Comparison of ENCODE assay signal across 28 mouse cellular contexts in the genomic region with DNA sequence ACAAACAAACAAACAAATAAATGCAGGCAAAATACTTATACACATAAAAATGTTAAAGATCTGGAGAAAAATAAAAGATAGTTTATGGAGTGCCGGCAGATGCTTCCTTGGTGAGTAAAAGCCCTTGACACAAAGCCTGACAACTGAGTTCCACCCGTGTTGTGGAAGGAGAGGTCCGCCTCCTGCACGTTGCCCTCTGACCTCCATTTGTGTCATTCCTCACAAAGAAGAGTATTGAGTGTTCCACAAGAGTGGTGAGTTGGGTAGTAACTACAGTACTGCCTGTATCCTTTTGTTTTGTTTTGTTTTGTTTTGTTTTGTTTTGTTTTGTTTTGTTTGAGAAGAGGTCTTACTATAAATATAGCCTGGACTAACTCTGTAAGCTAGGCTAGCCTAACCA. TPM values are rescaled to one million over a fixed set of nuclear protein-coding genes. Genes with fewer than 3 reads are reported as not detected.
DNase-seq lines count a peak whose midpoint lies in the region; ATAC-seq and TF ChIP-seq lines count a peak whose summit lies in the region.
"Had no signal": no experiment of that assay in that cellular context is flagged by ENCODE, and none has a peak within 500 bp of the region (broad histone marks: within the 10 kb centered on the region; RNA-seq: fewer than 3 reads in every experiment).

No protein-coding gene starts in this region.

- no peaks in the 10 kb centered on the region for H3K9me3 ChIP-seq in megakaryocyte, embryonic 14.5 days
- no peaks in the 10 kb centered on the region for H3K9me3 ChIP-seq in embryonic facial prominence, embryonic 14.5 days (ENCODE audit: control insufficient read depth, low read length)
- H3K9me3 ChIP-seq in liver, embryonic 12.5 days (replicated peaks): no peaks in the 10 kb centered on the region
- no peaks in the 10 kb centered on the region for H3K9me3 ChIP-seq in lung, postnatal 0 days (ENCODE audit: low read length)
- no peaks in the 10 kb centered on the region for H3K9me3 ChIP-seq in forebrain, embryonic 14.5 days (replicated peaks; ENCODE audit: control insufficient read depth, low read length)
- H3K9me3 ChIP-seq: forebrain, embryonic 10.5 days; heart, embryonic 12.5 days; hindbrain, embryonic 10.5 days; intestine, embryonic 15.5 days; lung, embryonic 15.5 days; midbrain, embryonic 12.5 days; neural tube, embryonic 12.5 days had no signal

- peak overlapping the region; percentile 99 for H3K4me3 ChIP-seq in megakaryocyte, embryonic 14.5 days (replicated peaks)
- H3K4me3 ChIP-seq in embryonic facial prominence, embryonic 14.5 days (ENCODE audit: low read depth, low read length): 0 out of 2 replicates have a peak overlapping the region, but pooled peaks have one; percentile 97
- peak overlapping the region; percentile 97; the same call in 1 of the 2 replicates for H3K4me3 ChIP-seq in liver, embryonic 12.5 days
- H3K4me3 ChIP-seq in myocyte: peak overlapping the region; percentile 100
- no peak overlapping the region for H3K4me3 ChIP-seq in lung, postnatal 0 days (ENCODE audit: low read depth, low read length)
- no peak overlapping the region for H3K4me3 ChIP-seq in forebrain, embryonic 14.5 days (ENCODE audit: low read depth, low read length)
- H3K4me3 ChIP-seq: forebrain, embryonic 10.5 days; heart, embryonic 12.5 days; hindbrain, embryonic 10.5 days; intestine, embryonic 15.5 days; lung, embryonic 15.5 days; midbrain, embryonic 12.5 days; neural tube, embryonic 12.5 days had no signal

- peaks cover 71% of the 10 kb centered on the region for H3K36me3 ChIP-seq in megakaryocyte, embryonic 14.5 days (replicated peaks; ENCODE audit: low read length)
- H3K36me3 ChIP-seq in embryonic facial prominence, embryonic 14.5 days (ENCODE audit: control insufficient read depth, insufficient read depth, low read length): peaks cover 34% of the 10 kb centered on the region
- H3K36me3 ChIP-seq in liver, embryonic 12.5 days: peaks cover 57% of the 10 kb centered on the region
- peaks cover 25% of the 10 kb centered on the region for H3K36me3 ChIP-seq in myocyte (ENCODE audit: control insufficient read depth, insufficient read depth)
- H3K36me3 ChIP-seq in lung, postnatal 0 days (ENCODE audit: insufficient read depth, low read length): no peaks in the 10 kb centered on the region
- H3K36me3 ChIP-seq in forebrain, embryonic 14.5 days (ENCODE audit: control insufficient read depth, insufficient read depth, low read length): no peaks in the 10 kb centered on the region
- H3K36me3 ChIP-seq: forebrain, embryonic 10.5 days; hindbrain, embryonic 10.5 days; intestine, embryonic 15.5 days; midbrain, embryonic 12.5 days; neural tube, embryonic 12.5 days had no signal

- peaks cover 92% of the 10 kb centered on the region for H3K4me1 ChIP-seq in megakaryocyte, embryonic 14.5 days
- peaks cover 45% of the 10 kb centered on the region for H3K4me1 ChIP-seq in embryonic facial prominence, embryonic 14.5 days (ENCODE audit: control insufficient read depth, insufficient read depth, low read length)
- H3K4me1 ChIP-seq in liver, embryonic 12.5 days: peaks cover 92% of the 10 kb centered on the region
- peaks cover 25% of the 10 kb centered on the region for H3K4me1 ChIP-seq in lung, postnatal 0 days (ENCODE audit: insufficient read depth, low read depth, low read length)
- H3K4me1 ChIP-seq in forebrain, embryonic 14.5 days (ENCODE audit: control insufficient read depth, insufficient read depth, low read length): peaks cover 2% of the 10 kb centered on the region; the same call in 1 of the 2 replicates

- peak; percentile 43 for TF ChIP-seq POLR2A in myocyte (IDR thresholded peaks at IDR 0.05; ENCODE audit: insufficient read length, low read depth)

- H3ac ChIP-seq in myocyte (ENCODE audit: control insufficient read depth, insufficient read length): no peak overlapping the region

- H3K27ac ChIP-seq in embryonic facial prominence, embryonic 14.5 days (replicated peaks; ENCODE audit: low read depth, low read length): no peak overlapping the region
- H3K27ac ChIP-seq in liver, embryonic 12.5 days: peak overlapping the region; percentile 95
- H3K27ac ChIP-seq in lung, postnatal 0 days (ENCODE audit: low read length): no peak overlapping the region
- no peak overlapping the region for H3K27ac ChIP-seq in forebrain, embryonic 14.5 days (ENCODE audit: low read depth, low read length)
- H3K27ac ChIP-seq: forebrain, embryonic 10.5 days; hindbrain, embryonic 10.5 days; intestine, embryonic 15.5 days; lung, embryonic 15.5 days; midbrain, embryonic 12.5 days; neural tube, embryonic 12.5 days; stomach, postnatal 0 days had no signal

- H3K79me2 ChIP-seq in myocyte (ENCODE audit: control insufficient read depth, insufficient read depth): peaks cover 81% of the 10 kb centered on the region

- H3K27me3 ChIP-seq in megakaryocyte, embryonic 14.5 days (replicated peaks): no peaks in the 10 kb centered on the region
- no peaks in the 10 kb centered on the region for H3K27me3 ChIP-seq in embryonic facial prominence, embryonic 14.5 days (replicated peaks; ENCODE audit: control insufficient read depth, insufficient read depth, low read length)
- H3K27me3 ChIP-seq in liver, embryonic 12.5 days (replicated peaks): no peaks in the 10 kb centered on the region
- H3K27me3 ChIP-seq in myocyte (ENCODE audit: control insufficient read depth, insufficient read depth, insufficient read length): no peaks in the 10 kb centered on the region
- no peaks in the 10 kb centered on the region for H3K27me3 ChIP-seq in lung, postnatal 0 days (replicated peaks; ENCODE audit: insufficient read depth, low read length)
- no peaks in the 10 kb centered on the region for H3K27me3 ChIP-seq in forebrain, embryonic 14.5 days (replicated peaks; ENCODE audit: control insufficient read depth, insufficient read depth, low read length)
- H3K27me3 ChIP-seq: heart, embryonic 12.5 days; intestine, embryonic 15.5 days; lung, embryonic 15.5 days had no signal

- no peak overlapping the region for H3K9ac ChIP-seq in embryonic facial prominence, embryonic 14.5 days (ENCODE audit: low read depth, low read length)
- H3K9ac ChIP-seq in liver, embryonic 12.5 days: peak overlapping the region; percentile 98
- H3K9ac ChIP-seq in lung, postnatal 0 days (replicated peaks; ENCODE audit: low read depth): no peak overlapping the region
- no peak overlapping the region for H3K9ac ChIP-seq in forebrain, embryonic 14.5 days (ENCODE audit: low read length)
- H3K9ac ChIP-seq: heart, embryonic 12.5 days; intestine, embryonic 15.5 days; lung, embryonic 15.5 days; midbrain, embryonic 12.5 days; neural tube, embryonic 12.5 days had no signal

- TF ChIP-seq CTCF in lung, postnatal 0 days (IDR thresholded peaks at IDR 0.05): no peak

- WGBS in embryonic facial prominence, embryonic 14.5 days: 73% methylated on average over 4 of the region's 4 CpGs
- 81% methylated on average over 4 of the region's 4 CpGs for WGBS in liver, embryonic 12.5 days (ENCODE audit: insufficient replicate concordance)
- 69% methylated on average over 4 of the region's 4 CpGs for WGBS in lung, postnatal 0 days
- WGBS in forebrain, embryonic 14.5 days: 76% methylated on average over 4 of the region's 4 CpGs

- no peak for TF ChIP-seq EP300 in lung, postnatal 0 days (IDR thresholded peaks at IDR 0.05)

- DNase-seq in embryonic facial prominence, embryonic 14.5 days (ENCODE audit: low spot score): no peak
- no peak for DNase-seq in lung, postnatal 0 days (ENCODE audit: low spot score)
- no peak for DNase-seq in forebrain, embryonic 14.5 days (ENCODE audit: low spot score)
- DNase-seq: adrenal gland, postnatal 25 days; cerebellum, postnatal 10 days; heart, postnatal 10 days; kidney, adult 9 months; kidney, postnatal 14 days; lung, postnatal 4 days; right cerebral cortex, postnatal 14 days; thymus, adult 2 months had no signal

- H3K4me2 ChIP-seq in embryonic facial prominence, embryonic 14.5 days (ENCODE audit: low read depth, low read length): peak overlapping the region; percentile 84; the same call in 1 of the 2 replicates
- H3K4me2 ChIP-seq in liver, embryonic 12.5 days: peak overlapping the region; percentile 89
- peak overlapping the region; percentile 96 for H3K4me2 ChIP-seq in myocyte (ENCODE audit: low read depth)
- no peak overlapping the region for H3K4me2 ChIP-seq in lung, postnatal 0 days (replicated peaks; ENCODE audit: low read depth, low read length)
- no peak overlapping the region for H3K4me2 ChIP-seq in forebrain, embryonic 14.5 days (ENCODE audit: low read length)
- H3K4me2 ChIP-seq: lung, embryonic 15.5 days; midbrain, embryonic 12.5 days; neural tube, embryonic 12.5 days had no signal

- no peak for ATAC-seq in megakaryocyte, adult 5-6 weeks (ENCODE audit: poor library complexity, severe bottlenecking)
- no peak for ATAC-seq in embryonic facial prominence, embryonic 14.5 days (ENCODE audit: low read depth)
- no peak for ATAC-seq in liver, embryonic 12.5 days
- no peak for ATAC-seq in lung, postnatal 0 days
- ATAC-seq in forebrain, embryonic 14.5 days: no peak
- ATAC-seq: hindbrain, embryonic 16.5 days; intestine, embryonic 15.5 days had no signal

RNA-seq across cellular contexts. Expression of a gene that starts 10.2 kb away (rescaled TPM):
- 607 and 1,158 TPM in 2 replicates for polyA plus RNA-seq in megakaryocyte, embryonic 14.5 days (2012; ENCODE audit: insufficient read depth, low replicate concordance)
- 1.5 and 1.9 TPM in 2 replicates for total RNA-seq in megakaryocyte, adult 5-6 weeks (2015)
- 2.5 and 4.5 TPM in 2 replicates for total RNA-seq in megakaryocyte, adult 5-6 weeks (2017)
- 426 and 482 TPM in 2 replicates for polyA plus RNA-seq in embryonic facial prominence, embryonic 14.5 days (2014; fragmentation: Nextera tagmentation; extraction: Ambion mirVana)
- 189 TPM in 2 replicates for polyA plus RNA-seq in liver, embryonic 12.5 days (2016; fragmentation: Nextera tagmentation; extraction: Ambion mirVana)
- polyA plus RNA-seq in myocyte (2012; fragmentation: generic; extraction: Trizol): 954 TPM
- 185 and 216 TPM in 2 replicates for polyA plus RNA-seq in lung, postnatal 0 days (2015; fragmentation: Nextera tagmentation; extraction: Ambion mirVana)
- 18.0 and 28.5 TPM in 2 replicates for polyA plus RNA-seq in forebrain, embryonic 14.5 days (2014; fragmentation: Nextera tagmentation; extraction: Ambion mirVana)

RNA-seq across cellular contexts. Expression of a gene that starts 32.6 kb away (rescaled TPM):
- polyA plus RNA-seq in megakaryocyte, embryonic 14.5 days (2012; ENCODE audit: insufficient read depth, low replicate concordance): 0.83 and 1.6 TPM in 2 replicates
- 0.04 and 0.05 TPM in 2 replicates for total RNA-seq in megakaryocyte, adult 5-6 weeks (2015)
- total RNA-seq in megakaryocyte, adult 5-6 weeks (2017): 0.04 and 0.18 TPM in 2 replicates
- 21.5 and 24.7 TPM in 2 replicates for polyA plus RNA-seq in embryonic facial prominence, embryonic 14.5 days (2014; fragmentation: Nextera tagmentation; extraction: Ambion mirVana)
- polyA plus RNA-seq in liver, embryonic 12.5 days (2016; fragmentation: Nextera tagmentation; extraction: Ambion mirVana): 2.8 and 3.1 TPM in 2 replicates
- 8.1 TPM for polyA plus RNA-seq in myocyte (2012; fragmentation: generic; extraction: Trizol)
- polyA plus RNA-seq in lung, postnatal 0 days (2015; fragmentation: Nextera tagmentation; extraction: Ambion mirVana): 2.6 and 3.4 TPM in 2 replicates
- 48.8 and 50.1 TPM in 2 replicates for polyA plus RNA-seq in forebrain, embryonic 14.5 days (2014; fragmentation: Nextera tagmentation; extraction: Ambion mirVana)

RNA-seq across cellular contexts. Expression of a gene that starts 38.6 kb away (rescaled TPM):
- polyA plus RNA-seq in megakaryocyte, embryonic 14.5 days (2012; ENCODE audit: insufficient read depth, low replicate concordance): 8.4 and 26.0 TPM in 2 replicates
- total RNA-seq in megakaryocyte, adult 5-6 weeks (2015): 171 and 181 TPM in 2 replicates
- total RNA-seq in megakaryocyte, adult 5-6 weeks (2017): 164 and 167 TPM in 2 replicates
- 9.5 and 10.1 TPM in 2 replicates for polyA plus RNA-seq in embryonic facial prominence, embryonic 14.5 days (2014; fragmentation: Nextera tagmentation; extraction: Ambion mirVana)
- 14.4 and 17.6 TPM in 2 replicates for polyA plus RNA-seq in liver, embryonic 12.5 days (2016; fragmentation: Nextera tagmentation; extraction: Ambion mirVana)
- polyA plus RNA-seq in myocyte (2012; fragmentation: generic; extraction: Trizol): 0.35 TPM
- 9.0 and 9.2 TPM in 2 replicates for polyA plus RNA-seq in lung, postnatal 0 days (2015; fragmentation: Nextera tagmentation; extraction: Ambion mirVana)
- 12.2 and 15.2 TPM in 2 replicates for polyA plus RNA-seq in forebrain, embryonic 14.5 days (2014; fragmentation: Nextera tagmentation; extraction: Ambion mirVana)

RNA-seq across cellular contexts. Expression of a gene that starts 48.5 kb away (rescaled TPM):
- 0.51 TPM in 1 of 2 replicates, not detected in the other for polyA plus RNA-seq in megakaryocyte, embryonic 14.5 days (2012; ENCODE audit: insufficient read depth, low replicate concordance)
- total RNA-seq in megakaryocyte, adult 5-6 weeks (2015): not detected in 2 replicates
- not detected in 2 replicates for total RNA-seq in megakaryocyte, adult 5-6 weeks (2017)
- 33.8 and 38.0 TPM in 2 replicates for polyA plus RNA-seq in embryonic facial prominence, embryonic 14.5 days (2014; fragmentation: Nextera tagmentation; extraction: Ambion mirVana)
- 0.70 TPM in 1 of 2 replicates, not detected in the other for polyA plus RNA-seq in liver, embryonic 12.5 days (2016; fragmentation: Nextera tagmentation; extraction: Ambion mirVana)
- 0.13 TPM for polyA plus RNA-seq in myocyte (2012; fragmentation: generic; extraction: Trizol)
- polyA plus RNA-seq in lung, postnatal 0 days (2015; fragmentation: Nextera tagmentation; extraction: Ambion mirVana): 61.4 and 61.8 TPM in 2 replicates
- not detected in 2 replicates for polyA plus RNA-seq in forebrain, embryonic 14.5 days (2014; fragmentation: Nextera tagmentation; extraction: Ambion mirVana)
- total RNA-seq: adrenal gland, postnatal 25 days; gastrocnemius, adult 8-10 months; heart, postnatal 10 days; layer of hippocampus, adult 18-20 months; layer of hippocampus, postnatal 14 days; left cerebral cortex, adult 8-10 months had no signal
- polyA plus RNA-seq: hindbrain, embryonic 16.5 days had no signal

RNA-seq across cellular contexts. Expression of a gene that starts 53.3 kb away (rescaled TPM):
- 18.1 and 152 TPM in 2 replicates for polyA plus RNA-seq in megakaryocyte, embryonic 14.5 days (2012; ENCODE audit: insufficient read depth, low replicate concordance)
- total RNA-seq in megakaryocyte, adult 5-6 weeks (2015): 31.3 TPM in 2 replicates
- total RNA-seq in megakaryocyte, adult 5-6 weeks (2017): 57.8 and 73.4 TPM in 2 replicates
- polyA plus RNA-seq in embryonic facial prominence, embryonic 14.5 days (2014; fragmentation: Nextera tagmentation; extraction: Ambion mirVana): 97.9 and 107 TPM in 2 replicates
- 101 and 102 TPM in 2 replicates for polyA plus RNA-seq in liver, embryonic 12.5 days (2016; fragmentation: Nextera tagmentation; extraction: Ambion mirVana)
- 165 TPM for polyA plus RNA-seq in myocyte (2012; fragmentation: generic; extraction: Trizol)
- 138 and 143 TPM in 2 replicates for polyA plus RNA-seq in lung, postnatal 0 days (2015; fragmentation: Nextera tagmentation; extraction: Ambion mirVana)
- polyA plus RNA-seq in forebrain, embryonic 14.5 days (2014; fragmentation: Nextera tagmentation; extraction: Ambion mirVana): 107 and 122 TPM in 2 replicates

Comparison
In these comparisons a context has a peak if more than half of its experiments do, and no peak if none do; other contexts are left out.
1. H3K4me3 ChIP-seq: peak in megakaryocyte, embryonic 14.5 days (single experiment), embryonic facial prominence, embryonic 14.5 days (single experiment), liver, embryonic 12.5 days (single experiment) and myocyte (single experiment); none in lung, postnatal 0 days (single experiment) and forebrain, embryonic 14.5 days (single experiment).
2. H3K4me2 ChIP-seq: peak in embryonic facial prominence, embryonic 14.5 days (single experiment), liver, embryonic 12.5 days (single experiment) and myocyte (single experiment); none in lung, postnatal 0 days (single experiment) and forebrain, embryonic 14.5 days (single experiment).